Mouse (Mus musculus): ENCODE results near the gene Pcsk4. TPM values are rescaled to one million over a fixed set of nuclear protein-coding genes. Genes with fewer than 3 reads are reported as not detected.
"Not testable (repeated sequence)": the region's sequence is repeated elsewhere in the genome, so short reads cannot be mapped to it uniquely, and the experiment has no call there.

The Pcsk4 gene
- total RNA-seq, 2 experiments from 2014 or later: 7.7 to 7.8 TPM

GRCm38 (mm10) chr10:80348981-80349380 is 19.7 kb upstream of the Pcsk4 start:
- no peak for DNase-seq (ENCODE audit: low spot score in 2 of 2)

- no peak for DNase-seq (ENCODE audit: low spot score in 2 of 2)
These were observed 19.0 kb upstream of the Pcsk4 start, which contains the start of gene Adamtsl5 for GRCm38 (mm10) chr10:80348244-80348781. Gene Adamtsl5, minus strand, starts transcription at chr10:80348412.

- no peak for DNase-seq (ENCODE audit: low spot score in 2 of 2)
These were observed 18.2 kb upstream of the Pcsk4 start for GRCm38 (mm10) chr10:80347514-80347967.

- DNase-seq (ENCODE audit: low spot score in 2 of 2): not testable (repeated sequence)
These were observed 16.6 kb upstream of the Pcsk4 start for GRCm38 (mm10) chr10:80345929-80346328.

- no peak for DNase-seq (ENCODE audit: low spot score in 2 of 2)
These were observed 15.8 kb upstream of the Pcsk4 start for GRCm38 (mm10) chr10:80345122-80345521.

- DNase-seq (ENCODE audit: low spot score in 2 of 2): no peak
These were observed 14.9 kb upstream of the Pcsk4 start for GRCm38 (mm10) chr10:80344131-80344661.

GRCm38 (mm10) chr10:80343425-80343895 is 14.2 kb upstream of the Pcsk4 start:
- no peak for DNase-seq (ENCODE audit: low spot score in 2 of 2)

- DNase-seq (ENCODE audit: low spot score in 2 of 2): no peak
These were observed 13.6 kb upstream of the Pcsk4 start for GRCm38 (mm10) chr10:80342749-80343424.

- DNase-seq (ENCODE audit: low spot score in 2 of 2): no peak
These were observed 13.0 kb upstream of the Pcsk4 start for GRCm38 (mm10) chr10:80342305-80342748.

GRCm38 (mm10) chr10:80341491-80342304 is 12.4 kb upstream of the Pcsk4 start:
- DNase-seq (ENCODE audit: low spot score in 2 of 2): no peak

- no peak for DNase-seq (ENCODE audit: low spot score in 2 of 2)
These were observed 11.7 kb upstream of the Pcsk4 start for GRCm38 (mm10) chr10:80341026-80341425.

GRCm38 (mm10) chr10:80339941-80340750 is 10.8 kb upstream of the Pcsk4 start:
- peak; percentile 64 to 82 for DNase-seq (ENCODE audit: low spot score in 2 of 2)

GRCm38 (mm10) chr10:80336263-80336662 is 7.0 kb upstream of the Pcsk4 start:
- DNase-seq (ENCODE audit: low spot score in 2 of 2): no peak

- DNase-seq (ENCODE audit: low spot score in 2 of 2): no peak
These were observed 3.3 kb upstream of the Pcsk4 start for GRCm38 (mm10) chr10:80332525-80332989.

GRCm38 (mm10) chr10:80331636-80332524 is 2.6 kb upstream of the Pcsk4 start:
- DNase-seq (ENCODE audit: low spot score in 2 of 2): no peak

GRCm38 (mm10) chr10:80330888-80331287 is 1.6 kb upstream of the Pcsk4 start:
- no peak for DNase-seq (ENCODE audit: low spot score in 2 of 2)

GRCm38 (mm10) chr10:80330084-80330483 is 786 bp upstream of the Pcsk4 start:
- DNase-seq (ENCODE audit: low spot score in 2 of 2): no peak

- no peak for DNase-seq (ENCODE audit: low spot score in 2 of 2)
These were observed 4.3 kb downstream of the Pcsk4 start for GRCm38 (mm10) chr10:80325045-80325444.

Measured in adrenal gland, postnatal 4 days (tissue).